Mouse (Mus musculus): ENCODE data around the gene Tubal3.

Tubal3 gene

GRCm38 (mm10) chr13:3924483-3924882 lies 6.4 kb downstream of the Tubal3 start:
- DNase-seq (ENCODE audit: low spot score in 2 of 2) = no peak

- DNase-seq (ENCODE audit: low spot score in 2 of 2) = no peak
These were observed 7.6 kb downstream of the Tubal3 start for GRCm38 (mm10) chr13:3925632-3926031.

DNA sequence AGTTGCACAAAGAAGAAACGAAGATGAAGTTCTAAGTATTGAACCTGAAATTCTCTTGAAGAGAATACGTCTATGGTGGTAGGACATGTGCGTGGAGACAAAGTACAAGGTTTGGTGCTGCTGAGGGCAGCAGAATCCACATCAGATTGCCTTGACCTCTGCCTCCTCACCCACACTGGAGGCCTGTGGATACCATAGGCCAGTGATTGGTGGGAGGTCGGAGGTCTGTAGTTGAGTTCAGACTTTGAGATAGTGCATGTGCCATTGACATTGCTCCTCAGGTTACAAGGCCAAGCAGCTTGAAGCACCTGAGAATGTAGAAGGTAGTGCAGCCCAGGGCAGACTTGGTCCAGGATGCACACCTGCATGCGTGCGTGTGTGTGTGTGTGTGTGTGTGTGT lies 8.0 kb downstream of the Tubal3 start:
- DNase-seq (ENCODE audit: low spot score in 2 of 2) = no peak

DNA sequence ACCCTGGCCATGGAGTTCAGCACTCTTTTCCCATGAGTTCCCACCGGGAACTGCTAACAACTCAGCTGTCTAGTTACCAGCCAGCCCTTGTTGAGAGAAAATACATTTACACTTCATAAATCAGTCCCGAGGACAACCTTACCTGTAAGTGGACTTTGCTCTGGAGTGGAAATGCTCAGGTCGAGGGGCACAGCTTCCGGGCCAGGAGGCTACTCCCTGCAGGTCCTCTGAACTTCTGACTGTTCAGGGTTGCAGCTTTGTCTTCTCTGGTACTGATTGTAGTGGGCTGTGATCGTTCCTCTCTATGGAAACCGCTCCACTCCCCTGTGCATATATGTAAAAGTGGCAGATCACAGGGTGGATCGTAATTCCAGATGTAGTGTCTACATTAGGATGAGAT lies 26.6 kb downstream of the Tubal3 start:
- no peak for DNase-seq (ENCODE audit: low spot score in 2 of 2)

GRCm38 (mm10) chr13:3945249-3945648 lies 27.2 kb downstream of the Tubal3 start, which contains the start of gene Ucn3:
TSS of gene Ucn3 (minus strand) at chr13:3945349.
- no peak for DNase-seq (ENCODE audit: low spot score in 2 of 2)

GRCm38 (mm10) chr13:3947267-3947666 lies 29.2 kb downstream of the Tubal3 start:
- DNase-seq (ENCODE audit: low spot score in 2 of 2) = no peak

DNA sequence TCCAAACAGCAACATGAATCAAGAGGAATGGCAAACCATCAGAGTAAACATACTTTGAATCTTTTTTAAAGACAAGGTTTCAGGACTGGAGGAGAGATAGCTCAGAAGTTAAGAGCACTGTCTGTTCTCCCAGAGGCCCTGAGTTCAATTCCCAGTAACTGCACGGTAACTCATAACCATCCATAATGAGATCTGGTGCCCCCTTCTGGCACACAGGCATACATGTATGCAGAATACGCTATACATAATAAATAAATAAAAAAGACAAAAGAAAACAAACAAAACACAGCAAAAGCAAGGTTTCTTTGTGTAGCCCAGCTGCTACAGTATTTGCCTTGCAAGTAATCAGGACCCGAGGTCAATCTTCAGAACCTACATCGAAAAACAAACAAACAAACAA lies 31.4 kb downstream of the Tubal3 start:
- no peak for DNase-seq (ENCODE audit: low spot score in 2 of 2)

DNA sequence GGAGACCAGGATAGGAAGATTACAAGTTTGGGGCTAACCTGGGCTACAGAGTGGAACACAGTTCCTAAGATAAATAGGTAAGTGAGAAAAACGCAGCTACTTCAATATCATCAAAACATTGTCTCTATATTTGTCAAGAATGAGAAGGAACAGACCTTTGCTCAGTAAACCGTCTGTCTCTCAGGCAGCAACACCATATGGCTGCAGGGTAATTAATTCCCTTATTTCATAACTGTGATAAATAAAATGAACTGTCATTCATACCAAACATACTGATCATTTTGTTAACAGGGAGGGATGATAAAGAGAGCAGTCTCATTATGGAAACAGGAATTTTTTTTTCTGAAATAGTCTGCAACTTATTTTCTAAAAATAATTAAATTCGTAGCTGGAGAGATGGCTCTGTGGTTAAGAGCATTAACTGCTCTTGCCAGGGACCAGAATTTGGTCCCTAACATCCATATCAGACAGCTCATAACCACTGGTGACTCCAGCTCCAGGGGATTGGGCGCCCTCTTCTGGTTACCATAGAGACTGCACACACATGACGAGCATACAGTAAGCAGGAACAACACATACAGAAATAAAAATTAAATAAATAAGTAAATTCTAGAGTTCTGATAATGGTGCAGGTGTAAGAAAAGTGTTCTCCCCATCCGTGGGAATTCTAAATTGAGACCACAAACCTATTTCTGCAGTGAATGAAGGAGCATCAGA lies 33.3 kb downstream of the Tubal3 start:
- no peak for DNase-seq (ENCODE audit: low spot score in 2 of 2)

GRCm38 (mm10) chr13:3968849-3969248 lies 50.8 kb downstream of the Tubal3 start:
- no peak for DNase-seq (ENCODE audit: low spot score in 2 of 2)
